Mouse (Mus musculus): Measurements from ENCODE around the gene Heg1. TPM values are rescaled to one million over a fixed set of nuclear protein-coding genes. Genes with fewer than 3 reads are reported as not detected.

The Heg1 gene
- total RNA-seq, 1 experiment from 2014 or later = 38.1 TPM

DNA sequence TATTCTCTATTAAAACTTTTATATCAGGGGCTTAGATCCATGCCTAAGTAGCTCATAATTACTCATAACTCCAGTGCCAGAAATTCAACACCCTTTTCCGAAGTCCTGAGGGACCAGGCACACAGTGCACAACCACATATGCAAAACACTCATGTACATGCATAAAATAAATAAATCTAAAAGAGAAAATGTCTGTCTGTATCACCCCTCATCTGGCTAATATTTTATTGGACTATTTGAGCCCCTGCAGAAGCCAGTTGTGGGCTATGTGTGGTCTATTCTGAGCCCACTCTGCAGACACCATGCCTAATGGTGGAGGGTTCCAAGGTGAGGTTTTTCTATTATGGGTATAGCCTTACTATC is 98.5 kb downstream of the Heg1 start:
- ATAC-seq (ENCODE audit: extremely low read depth, insufficient number of reproducible peaks, low FRiP score, poor library complexity, severe bottlenecking) = no peak

DNA sequence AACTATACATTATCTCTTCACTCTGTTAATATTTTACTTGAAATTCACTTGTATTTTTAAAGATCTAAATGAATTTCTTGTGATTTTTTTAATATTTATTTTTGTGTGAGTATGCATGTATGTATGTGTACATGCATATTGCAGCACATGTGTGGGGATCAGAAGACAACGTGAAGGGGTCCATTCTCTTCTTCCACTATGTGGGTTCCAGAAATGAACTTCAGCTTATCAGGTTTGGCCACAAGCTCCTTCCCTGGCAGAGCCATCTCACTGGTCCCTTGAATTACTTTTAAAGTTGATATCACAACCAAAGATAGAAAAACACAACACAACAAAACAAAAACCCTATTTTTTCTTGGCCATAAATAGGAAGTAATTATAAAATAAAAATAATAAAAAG is 100.4 kb downstream of the Heg1 start:
- no peak for ATAC-seq (ENCODE audit: extremely low read depth, insufficient number of reproducible peaks, low FRiP score, poor library complexity, severe bottlenecking)

DNA sequence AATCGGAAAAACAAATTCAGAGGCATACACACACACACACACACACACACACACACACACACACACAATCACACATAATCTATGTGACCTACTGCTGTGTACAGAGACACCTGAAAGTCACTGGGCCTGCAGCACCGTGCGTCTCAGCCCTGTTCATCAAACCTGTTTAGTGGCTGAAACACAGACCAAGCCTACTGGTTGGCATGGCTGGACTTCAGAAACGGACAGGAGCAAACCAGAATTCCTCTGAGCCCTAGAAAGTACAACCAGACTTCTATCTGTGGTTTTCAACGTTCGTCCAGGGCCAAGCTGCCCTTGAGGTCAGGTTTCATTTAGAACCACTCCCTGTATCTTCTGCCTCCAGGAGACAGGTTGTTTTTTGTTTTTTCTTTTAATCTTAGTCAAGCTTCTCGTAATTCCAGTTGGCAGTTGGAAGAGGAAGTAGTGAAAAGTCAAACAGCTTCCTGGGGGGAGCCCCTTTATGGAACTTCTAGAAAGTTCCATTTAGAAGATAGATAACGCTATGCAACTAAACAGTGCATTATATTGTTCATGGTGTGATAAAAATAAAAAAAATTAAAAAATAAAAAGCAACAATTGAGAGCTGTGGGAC is 101.0 kb downstream of the Heg1 start:
- no peak for ATAC-seq (ENCODE audit: extremely low read depth, insufficient number of reproducible peaks, low FRiP score, poor library complexity, severe bottlenecking)

DNA sequence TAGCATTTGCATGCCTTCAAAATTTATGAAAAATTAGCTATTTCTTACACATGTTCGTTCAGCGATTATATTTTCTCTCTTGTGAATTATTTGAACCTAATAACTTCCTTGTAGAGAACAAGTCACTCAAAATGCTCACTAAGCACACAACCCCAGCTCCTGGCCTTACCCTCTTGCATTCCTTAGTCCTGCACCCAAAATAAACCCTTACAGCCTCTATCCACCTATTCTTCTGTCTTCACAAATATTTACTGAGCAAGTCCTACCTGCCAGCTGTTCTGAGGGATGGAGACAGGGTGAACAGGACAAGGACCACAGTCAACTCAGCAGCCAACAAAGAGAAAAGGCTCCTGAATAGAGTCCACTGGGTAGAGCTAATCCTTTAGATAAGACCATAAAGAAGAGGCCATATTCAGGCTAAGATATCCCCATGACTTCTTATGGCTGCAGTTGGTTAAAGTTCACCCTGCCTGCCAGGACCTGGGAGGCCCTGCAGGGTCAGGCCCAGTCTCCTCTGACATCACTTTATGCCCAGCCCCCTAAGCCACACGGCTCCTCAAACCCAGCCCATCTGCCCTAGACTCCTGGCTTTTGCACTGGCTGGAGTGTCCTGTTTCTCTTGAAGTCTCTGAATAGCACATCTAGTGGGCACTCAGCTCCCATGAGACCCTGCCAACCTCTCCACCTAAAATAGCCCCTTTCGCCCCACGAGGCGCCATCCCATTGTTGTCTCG is 102.7 kb downstream of the Heg1 start:
- ATAC-seq (ENCODE audit: extremely low read depth, insufficient number of reproducible peaks, low FRiP score, poor library complexity, severe bottlenecking) = no peak

DNA sequence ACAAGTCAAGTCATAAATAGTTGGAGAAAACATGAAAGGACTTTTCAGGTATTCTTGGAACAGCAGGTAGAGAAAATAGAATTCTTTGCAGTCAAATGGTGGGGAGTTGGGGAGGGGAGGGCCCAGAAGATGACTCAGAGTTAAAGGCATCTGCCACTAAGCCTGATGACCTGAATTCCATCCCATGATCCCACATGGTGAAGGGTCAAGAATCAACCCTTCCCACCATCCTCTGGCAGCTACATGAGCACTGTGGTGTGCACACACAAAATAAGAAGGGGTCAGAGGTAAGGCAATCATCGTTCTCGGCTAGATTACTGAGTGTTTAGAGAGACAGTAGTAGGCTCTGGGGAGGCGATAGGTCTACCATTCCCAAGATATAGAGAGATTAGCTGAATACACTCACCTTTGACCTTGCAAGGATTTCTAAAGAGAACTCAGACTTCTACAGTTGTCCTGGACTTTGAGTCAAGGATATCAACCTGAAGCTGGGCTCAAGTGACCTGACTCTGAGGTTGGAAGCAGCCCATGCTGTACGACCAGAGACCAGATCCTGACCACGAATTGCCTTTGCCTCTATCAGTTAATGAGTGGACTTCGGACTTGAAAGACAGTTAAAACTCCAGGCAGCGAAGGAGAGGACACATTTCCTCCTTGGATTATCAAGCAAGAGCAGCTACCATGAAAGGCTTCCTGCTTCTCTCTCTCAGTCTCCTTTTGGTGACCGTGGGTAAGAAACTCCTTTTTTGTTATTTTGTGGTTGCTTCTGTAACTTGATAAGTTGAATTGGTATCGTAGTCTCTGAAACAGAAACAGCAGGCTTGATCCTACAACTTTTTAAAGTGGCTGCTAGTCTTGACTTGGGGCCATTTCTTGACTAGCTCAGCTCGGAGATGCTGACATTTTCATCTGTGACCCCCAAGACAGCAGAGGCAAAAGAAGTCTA is 109.9 kb downstream of the Heg1 start, which contains the start of gene Muc13:
TSS of gene Muc13 (plus strand) at position 192 of the 946 bp plus-strand sequence.
- no peak for ATAC-seq (ENCODE audit: extremely low read depth, insufficient number of reproducible peaks, low FRiP score, poor library complexity, severe bottlenecking)

DNA sequence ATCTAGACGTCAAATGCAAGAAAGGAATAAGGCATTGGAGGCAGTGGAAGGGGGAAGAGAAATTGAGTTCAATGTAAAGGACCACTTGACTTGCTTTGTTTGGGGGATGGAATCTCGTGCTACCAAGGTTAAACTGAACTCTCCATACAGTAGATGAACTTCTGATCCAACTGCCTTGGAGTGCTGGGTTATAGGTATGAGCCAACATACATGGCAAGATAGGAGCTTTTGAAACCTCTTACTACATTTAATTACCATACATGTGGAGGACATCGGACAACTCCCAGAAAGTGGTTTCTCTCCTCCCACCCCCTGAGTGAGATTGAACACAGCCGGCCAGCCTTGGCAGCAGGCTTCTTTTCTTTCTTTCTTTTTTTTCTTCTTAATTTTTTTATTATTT is 110.9 kb downstream of the Heg1 start:
- no peak for ATAC-seq (ENCODE audit: extremely low read depth, insufficient number of reproducible peaks, low FRiP score, poor library complexity, severe bottlenecking)

DNA sequence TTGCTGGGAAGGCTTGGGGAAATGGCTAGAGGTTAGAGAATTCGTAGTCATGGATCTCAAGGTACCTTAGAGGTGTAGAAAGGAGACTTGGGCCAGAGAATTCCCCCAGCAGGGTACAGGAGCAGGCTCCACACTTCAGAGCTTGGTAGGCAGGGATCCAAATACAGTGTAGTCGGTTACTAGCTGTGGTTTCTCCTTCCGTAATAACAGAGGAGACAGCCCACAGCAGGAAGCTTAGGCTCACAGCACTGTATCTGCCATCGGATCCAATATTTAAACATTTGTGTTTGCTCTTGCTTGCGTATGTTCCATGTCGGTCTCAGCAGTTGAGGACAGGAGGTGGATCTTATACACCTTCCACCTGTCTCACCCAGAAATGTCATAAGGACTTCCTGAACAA is 111.7 kb downstream of the Heg1 start:
- no peak for ATAC-seq (ENCODE audit: extremely low read depth, insufficient number of reproducible peaks, low FRiP score, poor library complexity, severe bottlenecking)

DNA sequence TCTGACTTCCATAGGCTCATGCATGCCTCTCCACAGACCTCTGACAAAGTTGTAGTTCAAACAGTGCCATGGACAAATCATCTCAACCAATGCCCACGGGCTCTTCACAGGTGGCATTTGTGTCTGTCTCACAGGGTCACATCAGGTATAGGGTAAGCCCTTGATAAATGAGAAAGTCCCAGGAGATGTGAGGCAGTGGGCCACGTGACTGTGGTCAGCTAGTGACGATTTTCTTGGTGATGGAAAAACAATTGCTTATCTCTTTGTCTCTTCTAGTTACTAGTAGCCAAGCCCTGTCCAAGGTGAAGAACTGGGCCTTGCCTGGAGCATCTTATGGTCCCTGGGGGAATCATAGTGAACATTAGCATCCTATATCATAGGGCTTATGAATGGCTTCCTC is 112.6 kb downstream of the Heg1 start:
- ATAC-seq (ENCODE audit: extremely low read depth, insufficient number of reproducible peaks, low FRiP score, poor library complexity, severe bottlenecking) = no peak

DNA sequence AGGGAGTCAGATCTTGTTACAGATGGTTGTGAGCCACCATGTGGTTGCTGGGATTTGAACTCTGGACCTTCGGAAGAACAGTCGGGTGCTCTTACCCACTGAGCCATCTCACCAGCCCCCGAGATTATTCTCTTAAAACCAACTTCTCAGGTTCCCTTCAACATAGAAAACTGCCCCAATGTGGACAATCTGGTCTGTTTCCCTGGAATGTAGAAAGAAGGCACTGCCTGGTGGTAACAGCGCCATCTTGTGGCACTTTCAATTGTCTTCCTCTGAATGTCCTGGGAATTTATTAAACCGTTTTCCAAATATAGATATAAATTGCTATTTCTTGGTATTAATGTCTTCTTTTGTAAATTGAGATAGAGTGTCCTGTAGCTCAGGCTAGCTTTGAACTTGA is 113.7 kb downstream of the Heg1 start:
- no peak for ATAC-seq (ENCODE audit: extremely low read depth, insufficient number of reproducible peaks, low FRiP score, poor library complexity, severe bottlenecking)

DNA sequence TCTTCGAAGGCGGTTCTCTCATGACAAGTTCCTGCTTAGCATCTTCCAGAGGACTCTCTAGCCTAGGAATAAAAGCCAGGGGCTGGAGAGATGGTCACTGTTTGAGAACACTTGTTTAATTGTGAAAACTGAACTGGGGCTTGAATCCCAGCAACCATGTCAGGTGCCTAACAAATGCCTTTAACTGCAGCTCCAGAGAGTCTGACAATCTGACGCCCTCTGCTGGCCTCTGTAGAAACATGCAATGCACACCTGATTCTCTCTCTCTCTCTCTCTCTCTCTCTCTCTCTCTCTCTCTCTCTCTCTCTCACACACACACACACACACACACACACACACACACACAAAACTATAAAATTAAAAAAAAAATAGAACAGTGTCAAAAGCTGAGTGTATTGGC is 125.8 kb downstream of the Heg1 start:
- 0 out of 2 replicates have a peak, but pooled peaks have one; percentile 41 for ATAC-seq (ENCODE audit: extremely low read depth, insufficient number of reproducible peaks, low FRiP score, poor library complexity, severe bottlenecking)

DNA sequence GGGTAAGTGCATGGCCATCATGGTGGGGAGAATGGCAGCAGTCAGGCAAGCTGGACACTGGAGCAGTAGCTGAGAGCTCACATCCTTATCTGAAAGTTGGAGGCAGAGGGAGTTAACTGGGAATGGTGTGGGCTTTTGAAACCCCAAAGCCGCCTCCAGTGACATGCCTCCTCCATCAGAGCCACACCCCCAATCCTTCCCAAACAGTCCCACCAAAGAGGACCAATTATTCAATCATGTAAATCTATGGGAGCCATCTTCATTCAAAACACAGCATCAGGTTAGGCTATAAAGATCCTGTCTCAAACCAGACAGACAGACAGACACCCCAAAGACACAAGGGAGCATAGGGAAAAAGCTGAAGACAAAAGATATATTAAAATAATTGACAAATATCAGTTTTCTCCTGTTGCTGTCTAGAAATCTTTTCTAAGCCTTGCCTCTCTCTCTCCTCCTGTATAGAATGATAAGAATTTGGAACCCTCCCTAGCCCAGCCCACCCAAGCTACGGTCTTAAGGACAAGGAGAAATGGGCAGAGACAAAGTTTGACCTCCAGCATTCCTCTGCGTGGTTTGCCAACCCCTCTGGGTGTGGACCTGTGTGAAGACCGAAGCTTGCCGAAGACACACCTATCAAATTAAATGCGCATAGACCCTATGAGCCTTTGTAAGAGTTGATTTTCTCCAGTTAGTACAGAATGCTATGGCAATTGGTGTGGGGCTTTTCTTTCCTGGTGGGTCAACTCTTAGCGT is 134.4 kb downstream of the Heg1 start:
- no peak for ATAC-seq (ENCODE audit: extremely low read depth, insufficient number of reproducible peaks, low FRiP score, poor library complexity, severe bottlenecking)

DNA sequence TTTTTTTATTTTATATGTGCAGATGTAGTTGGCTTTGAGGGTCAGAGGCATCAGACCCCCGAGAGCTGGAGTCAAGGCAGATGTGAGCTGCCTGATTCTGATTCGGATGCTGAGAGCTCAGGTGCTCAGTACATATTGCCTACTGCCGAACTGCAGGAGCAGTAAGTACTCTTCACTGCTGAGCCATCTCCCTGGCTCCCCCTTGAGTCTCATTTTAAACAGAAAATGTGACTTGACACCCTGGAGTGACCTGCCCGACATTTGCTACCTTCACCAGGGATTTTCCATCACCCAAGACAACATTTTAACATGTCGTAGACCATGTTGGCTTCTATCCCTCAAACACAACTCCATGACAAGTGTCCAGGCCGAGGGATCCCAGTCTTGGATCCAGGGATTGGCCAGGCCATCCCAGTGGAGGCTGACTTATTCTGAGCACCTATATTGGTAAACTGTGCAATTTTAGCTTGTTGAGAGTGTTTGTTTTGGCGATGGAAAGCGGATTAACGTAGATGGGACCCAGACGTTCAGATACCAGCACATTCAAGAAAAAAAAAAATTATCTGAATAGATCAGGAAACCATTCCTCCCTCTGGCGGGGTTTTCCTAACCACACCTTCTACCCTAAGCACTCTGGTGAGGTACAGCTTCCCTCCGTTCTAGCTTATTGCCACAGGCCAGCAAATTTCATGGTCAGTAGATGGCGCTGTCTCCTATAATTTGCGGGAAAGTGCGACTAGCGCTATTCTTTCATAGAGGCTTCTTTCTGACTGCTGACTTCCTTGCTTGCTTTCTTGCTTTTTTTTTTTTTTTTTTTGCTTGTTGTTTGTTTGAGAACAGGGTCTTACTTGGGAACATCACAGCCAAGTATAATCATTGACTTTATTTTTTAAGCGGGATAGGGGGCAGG is 136.4 kb downstream of the Heg1 start:
- ATAC-seq (ENCODE audit: extremely low read depth, insufficient number of reproducible peaks, low FRiP score, poor library complexity, severe bottlenecking) = peak; percentile 81; the same call in 1 of the 2 replicates

Other genes starting within 250 kb of the Heg1 start
- gene Slc12a8, start 167.0 kb upstream of the Heg1 start, total RNA-seq (2017) = 0.12 and 0.25 TPM in 2 replicates
- 0.37 and 0.81 TPM in 2 replicates for gene Muc13, start 109.7 kb downstream of the Heg1 start, total RNA-seq (2017)
- 10.1 and 10.5 TPM in 2 replicates for gene Itgb5, start 145.3 kb downstream of the Heg1 start, total RNA-seq (2017)